Mouse (Mus musculus): ENCODE results near the gene Proser2.

- TF ChIP-seq EP300 (IDR thresholded peaks at IDR 0.05; ENCODE audit: insufficient read depth, low read depth, low read length): no peak
- TF ChIP-seq CTCF (IDR thresholded peaks at IDR 0.05; ENCODE audit: low read depth, low read length): no peak
Measured at GRCm38 (mm10) chr2:6112619-6113018, 17.4 kb downstream of the Proser2 start.

Data from ES-Bruce4 (cell line).